Mouse (Mus musculus): ENCODE measurements around the gene Kat6b.

GRCm38 (mm10) chr14:21565541-21566353 lies 84.5 kb downstream of the Kat6b start:
- no peak for TF ChIP-seq CTCF (IDR thresholded peaks at IDR 0.05; ENCODE audit: borderline replicate concordance, insufficient read depth, low read depth, low read length)
- TF ChIP-seq POLR2A (IDR thresholded peaks at IDR 0.05; ENCODE audit: borderline replicate concordance, insufficient read depth, low read length): no peak
